Mouse (Mus musculus) kidney, embryonic 14.5 days (tissue): ENCODE results near the gene Runx1. TPM values are rescaled to one million over a fixed set of nuclear protein-coding genes. Genes with fewer than 3 reads are reported as not detected.

Experiments used
- ATAC-seq: fragments of 200-750 bp; cut with Nextera tagmentation; 2 replicates; pipeline ENCODE4 v1.8.0; 2017; ENCODE audit warnings: moderate number of reproducible peaks, mild to moderate bottlenecking, moderate TSS enrichment, moderate library complexity; ENCODE audit not compliant: low FRiP score, low TSS enrichment
- H3K27ac ChIP-seq: fragments of 300-500 bp; sonication (generic); 2 replicates; pipeline ENCODE4 v1.5.1; 2014; ENCODE audit warnings: low read depth, mild to moderate bottlenecking, low read length, moderate library complexity, mixed read lengths
- H3K27me3 ChIP-seq: fragments of 300-500 bp; sonication (generic); 2 replicates; pipeline ENCODE4 v1.6.1; 2014; ENCODE audit warnings: mild to moderate bottlenecking, low read length; ENCODE audit not compliant: control insufficient read depth, insufficient read depth
- H3K36me3 ChIP-seq: fragments of 300-500 bp; sonication (generic); 2 replicates; pipeline ENCODE4 v1.6.1; 2014; ENCODE audit warnings: low read length, mixed read lengths; ENCODE audit not compliant: control insufficient read depth, insufficient read depth
- H3K4me1 ChIP-seq: fragments of 300-500 bp; sonication (generic); 2 replicates; pipeline ENCODE4 v1.6.1; 2014; ENCODE audit warnings: low read length, mixed read lengths; ENCODE audit not compliant: control insufficient read depth, insufficient read depth
- H3K4me2 ChIP-seq: fragments of 300-500 bp; sonication (generic); replicated peaks from 2 replicates; pipeline ENCODE4 v1.6.1; 2014; ENCODE audit warnings: low read depth, mild to moderate bottlenecking, low read length
- H3K4me3 ChIP-seq: fragments of 300-500 bp; sonication (generic); 2 replicates; pipeline ENCODE4 v1.5.1; 2014; ENCODE audit warnings: mild to moderate bottlenecking, low read length
- H3K9ac ChIP-seq: fragments of 300-500 bp; sonication (generic); 2 replicates; pipeline ENCODE4 v1.6.1; 2014; ENCODE audit warnings: low read depth, mild to moderate bottlenecking, low read length, moderate library complexity
- H3K9me3 ChIP-seq: fragments of 300-500 bp; sonication (generic); 2 replicates; pipeline ENCODE4 v1.6.1; 2016; ENCODE audit warnings: low read length; ENCODE audit not compliant: control insufficient read depth
- WGBS: fragments of 180-500 bp; shearing (Covaris S2); extraction: QIAGEN DNeasy Blood & Tissue Kit; methylation state at CpG from one replicate; pipeline ENCODE4 v1.1.7; 2014; 5-methylcytosine and 5-hydroxymethylcytosine counted together
- polyA plus RNA-seq: library from polyadenylated mRNA; unstranded; fragments of >200 nt; fragmentation: Nextera tagmentation; extraction: Ambion mirVana; gene quantifications from 2 replicates; pipeline ENCODE4 v1.2.1, GENCODE M21; 2014

Gene Runx1
- polyA plus RNA-seq, 1 experiment from 2014 or later = 1.3 TPM

GRCm38 (mm10) chr16:92654294-92654950 lies 171.5 kb downstream of the Runx1 start:
- Histone ChIP-seq H3K36me3 (no peaks in the 10 kb centered on the region), H3K4me2 (no peak overlapping the region), H3K27me3 (peaks cover 6% of the 10 kb centered on the region), H3K4me3 (no peak overlapping the region), H3K27ac (peak overlapping the region; percentile 3; the same call in 1 of the 2 replicates), H3K4me1 (peaks cover 3% of the 10 kb centered on the region; the same call in 1 of the 2 replicates), H3K9me3 (no peaks in the 10 kb centered on the region), H3K9ac (no peak overlapping the region)
- WGBS = 43% methylated on average over 5 of the region's 5 CpGs
- ATAC-seq = peak; percentile 68

GRCm38 (mm10) chr16:92653816-92654215 lies 172.1 kb downstream of the Runx1 start:
- Histone ChIP-seq H3K4me1 (peaks cover 3% of the 10 kb centered on the region; the same call in 1 of the 2 replicates), H3K36me3 (no peaks in the 10 kb centered on the region), H3K9ac (no peak overlapping the region), H3K27ac (peak overlapping the region; percentile 18; the same call in 1 of the 2 replicates), H3K4me2 (no peak overlapping the region), H3K9me3 (no peaks in the 10 kb centered on the region), H3K27me3 (peaks cover 6% of the 10 kb centered on the region), H3K4me3 (no peak overlapping the region)
- WGBS = 17% methylated on average over 5 of the region's 5 CpGs
- peak; percentile 47; the same call in 1 of the 2 replicates for ATAC-seq

GRCm38 (mm10) chr16:92651256-92651655 lies 174.7 kb downstream of the Runx1 start:
- Histone ChIP-seq H3K9ac (no peak overlapping the region), H3K4me2 (no peak overlapping the region), H3K36me3 (no peaks in the 10 kb centered on the region), H3K4me1 (peaks cover 3% of the 10 kb centered on the region; the same call in 1 of the 2 replicates), H3K27me3 (no peaks in the 10 kb centered on the region), H3K27ac (no peak overlapping the region), H3K4me3 (no peak overlapping the region), H3K9me3 (no peaks in the 10 kb centered on the region)
- no peak for ATAC-seq
- WGBS = 89% methylated on average over 3 of the region's 3 CpGs

- Histone ChIP-seq H3K9ac (no peak overlapping the region), H3K27me3 (0 out of 2 replicates have a peak, but pooled peaks cover 2% of the 10 kb centered on the region), H3K4me2 (no peak overlapping the region), H3K4me1 (peaks cover 16% of the 10 kb centered on the region; the same call in 1 of the 2 replicates), H3K9me3 (no peaks in the 10 kb centered on the region), H3K4me3 (no peak overlapping the region), H3K36me3 (no peaks in the 10 kb centered on the region), H3K27ac (no peak overlapping the region)
- 57% methylated on average over 13 of the region's 13 CpGs for WGBS
- no peak for ATAC-seq
Measured at GRCm38 (mm10) chr16:92646153-92646552, 179.8 kb downstream of the Runx1 start.

- 58% methylated on average over 22 of the region's 22 CpGs for WGBS
- Histone ChIP-seq H3K4me2 (no peak overlapping the region), H3K27ac (no peak overlapping the region)
Measured at GRCm38 (mm10) chr16:92645423-92646115, 180.4 kb downstream of the Runx1 start.

GRCm38 (mm10) chr16:92644718-92645422 lies 181.1 kb downstream of the Runx1 start:
- no peak overlapping the region for H3K4me3 ChIP-seq
- whole genome bisulfite sequencing = 48% methylated on average over 15 of the region's 15 CpGs
- no peaks in the 10 kb centered on the region for H3K9me3 ChIP-seq
- H3K36me3 ChIP-seq = no peaks in the 10 kb centered on the region
- peaks cover 16% of the 10 kb centered on the region; the same call in 1 of the 2 replicates for H3K4me1 ChIP-seq
- H3K4me2 ChIP-seq = no peak overlapping the region
- ATAC-seq = no peak
- H3K27me3 ChIP-seq = 0 out of 2 replicates have a peak, but pooled peaks cover 2% of the 10 kb centered on the region
- H3K27ac ChIP-seq = no peak overlapping the region
- no peak overlapping the region for H3K9ac ChIP-seq

More at GRCm38 (mm10) chr16:92645423-92646115, 180.4 kb downstream of the Runx1 start:
- Histone ChIP-seq H3K4me1 (peaks cover 16% of the 10 kb centered on the region; the same call in 1 of the 2 replicates), H3K4me3 (no peak overlapping the region), H3K9ac (no peak overlapping the region), H3K9me3 (no peaks in the 10 kb centered on the region), H3K27me3 (0 out of 2 replicates have a peak, but pooled peaks cover 2% of the 10 kb centered on the region), H3K36me3 (no peaks in the 10 kb centered on the region)
- ATAC-seq = no peak

- ATAC-seq = no peak
- Histone ChIP-seq H3K27ac (no peak overlapping the region), H3K9me3 (no peaks in the 10 kb centered on the region), H3K4me3 (no peak overlapping the region), H3K4me1 (peaks cover 16% of the 10 kb centered on the region; the same call in 1 of the 2 replicates), H3K9ac (no peak overlapping the region), H3K4me2 (no peak overlapping the region), H3K27me3 (0 out of 2 replicates have a peak, but pooled peaks cover 2% of the 10 kb centered on the region), H3K36me3 (no peaks in the 10 kb centered on the region)
- 64% methylated on average over 10 of the region's 10 CpGs for WGBS
Measured at GRCm38 (mm10) chr16:92644315-92644714, 181.6 kb downstream of the Runx1 start.

- H3K4me1 ChIP-seq = peaks cover 16% of the 10 kb centered on the region; the same call in 1 of the 2 replicates
- H3K27me3 ChIP-seq = 0 out of 2 replicates have a peak, but pooled peaks cover 2% of the 10 kb centered on the region
- H3K4me3 ChIP-seq = no peak overlapping the region
- no peak overlapping the region for H3K27ac ChIP-seq
- H3K9ac ChIP-seq = no peak overlapping the region
- 86% methylated on average over 8 of the region's 8 CpGs for WGBS
- no peak overlapping the region for H3K4me2 ChIP-seq
- ATAC-seq = no peak
- no peaks in the 10 kb centered on the region for H3K9me3 ChIP-seq
- no peaks in the 10 kb centered on the region for H3K36me3 ChIP-seq
Measured at GRCm38 (mm10) chr16:92642283-92642682, 183.7 kb downstream of the Runx1 start.
